Mouse (Mus musculus) monocyte, adult 5-6 weeks (primary cell): ENCODE measurements around the gene Dock2. TPM values are rescaled to one million over a fixed set of nuclear protein-coding genes. Genes with fewer than 3 reads are reported as not detected.

Source experiments
- ATAC-seq: fragments of 153-309, 156-312 bp; replicated peaks from 2 replicates; pipeline ENCODE4 v1.8.0; 2017; ENCODE audit warnings: mild to moderate bottlenecking; ENCODE audit not compliant: low TSS enrichment, insufficient number of reproducible peaks, severe bottlenecking, poor library complexity, low FRiP score
- total RNA-seq: library from RNA; stranded (forward); fragments of 200-1000, 200-491, 200-594 nt; gene quantifications from 3 replicates; pipeline ENCODE4 v1.2.3, GENCODE M21; 2017

The Dock2 gene
- total RNA-seq, 1 experiment from 2014 or later = 432 TPM

GRCm38 (mm10) chr11:34194158-34194941 is 589.3 kb downstream of the Dock2 start:
- ATAC-seq = no peak

- no peak for ATAC-seq
These were observed 590.0 kb downstream of the Dock2 start for GRCm38 (mm10) chr11:34193658-34194057.

GRCm38 (mm10) chr11:34184266-34184665 is 599.4 kb downstream of the Dock2 start:
- ATAC-seq = no peak

GRCm38 (mm10) chr11:34181214-34182117 is 602.2 kb downstream of the Dock2 start:
- ATAC-seq = no peak

- no peak for ATAC-seq
These were observed 604.9 kb downstream of the Dock2 start for GRCm38 (mm10) chr11:34178752-34179151.

Other genes starting within 250 kb of the Dock2 start
- 1.2 to 3.4 TPM in 2 of 3 replicates, not detected in the other for gene Spdl1, start 49.7 kb upstream of the Dock2 start, total RNA-seq